Mouse (Mus musculus) regulatory T cell (primary cell): Measurements from ENCODE around the gene Atp5j2.
"Not testable (repeated sequence)": the region's sequence is repeated elsewhere in the genome, so short reads cannot be mapped to it uniquely, and the experiment has no call there.

ENCODE experiments used
- in situ Hi-C: fragments of 300-600 bp; cut with MboI, MseI; formaldehyde crosslinking; loops from one replicate; pipeline ENCODE4 v1.15.1; 2025; ENCODE audit warnings: high pct_unique_total_duplicates

The Atp5j2 gene

DNA sequence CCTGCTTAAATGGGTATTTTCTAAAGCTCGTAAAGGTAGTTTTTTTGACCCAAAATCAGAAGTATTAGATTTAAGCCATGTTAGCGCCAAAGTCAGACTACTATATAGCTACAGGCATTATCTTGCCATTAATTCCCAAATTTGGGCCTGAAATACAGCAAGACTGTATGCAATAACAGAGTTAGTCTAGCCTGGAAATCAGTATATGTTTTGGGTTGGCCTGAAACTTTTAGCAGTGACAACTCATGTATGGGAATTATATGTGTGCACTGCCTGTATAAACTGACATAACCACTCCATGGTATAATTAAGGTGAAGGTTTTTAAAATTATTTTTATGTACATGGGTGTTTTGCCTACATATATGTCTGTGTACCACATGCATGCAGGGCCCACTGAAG is at the start of gene Atp5j2:
Atp5j2 (minus strand) TSS at position 101 of the 400 bp plus-strand sequence.
- in situ Hi-C loops: loop anchor here (5.0 kb wide), 1 partner anchor 40 kb away; the partner anchor contains the start of gene Zfp655

DNA sequence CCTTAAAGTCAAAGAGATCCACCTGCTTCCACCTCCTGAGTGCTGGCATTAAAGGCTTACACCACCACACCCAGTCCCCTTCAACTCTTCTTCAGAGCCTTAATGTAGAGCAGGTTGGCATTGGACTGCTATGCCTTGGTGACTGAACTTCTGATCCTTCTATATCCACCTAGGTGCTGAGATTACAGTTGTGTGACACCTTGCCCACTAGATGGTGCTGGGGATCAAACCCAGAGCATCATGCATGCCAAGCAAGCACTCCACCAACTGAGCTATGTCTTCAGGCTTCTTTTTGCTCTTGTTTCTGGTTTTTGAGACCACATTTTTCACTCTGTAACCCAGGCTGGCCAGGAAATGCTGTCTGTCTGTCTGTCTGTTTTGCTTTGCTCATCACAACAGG is 42.8 kb upstream of the Atp5j2 start:
- in situ Hi-C loops: loop anchor here (5.0 kb wide), 1 partner anchor 42 kb away; the partner anchor contains the start of gene Atp5j2

DNA sequence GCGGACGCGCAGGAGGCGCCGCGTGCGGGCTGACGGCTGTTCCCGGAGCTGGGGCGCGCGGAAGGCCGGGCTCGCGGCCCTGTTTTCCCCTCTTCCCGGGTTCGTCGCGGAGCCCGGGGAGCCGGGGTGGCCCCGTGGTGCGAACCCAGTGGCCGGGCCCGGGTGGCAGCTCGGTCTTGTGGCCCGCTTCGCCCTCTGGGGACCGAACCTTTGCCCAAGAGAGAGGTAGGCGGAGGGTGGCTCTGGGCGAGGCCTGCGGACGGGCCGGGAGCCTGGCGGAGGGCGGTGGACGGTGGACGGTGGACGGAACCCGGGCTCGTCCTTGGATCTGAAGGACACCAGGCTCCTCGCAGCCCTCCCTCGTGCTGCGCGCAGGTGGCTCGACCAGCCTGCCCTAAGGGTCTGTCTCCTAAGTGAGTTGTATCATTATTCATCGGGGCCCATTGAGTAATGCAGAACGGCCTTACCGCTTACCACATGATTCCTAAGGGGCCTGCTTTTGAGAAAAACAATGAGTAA is 40.1 kb upstream of the Atp5j2 start:
- in situ Hi-C loops: loop anchor here (5.0 kb wide), 1 partner anchor 40 kb away; the partner anchor contains the start of gene Atp5j2

DNA sequence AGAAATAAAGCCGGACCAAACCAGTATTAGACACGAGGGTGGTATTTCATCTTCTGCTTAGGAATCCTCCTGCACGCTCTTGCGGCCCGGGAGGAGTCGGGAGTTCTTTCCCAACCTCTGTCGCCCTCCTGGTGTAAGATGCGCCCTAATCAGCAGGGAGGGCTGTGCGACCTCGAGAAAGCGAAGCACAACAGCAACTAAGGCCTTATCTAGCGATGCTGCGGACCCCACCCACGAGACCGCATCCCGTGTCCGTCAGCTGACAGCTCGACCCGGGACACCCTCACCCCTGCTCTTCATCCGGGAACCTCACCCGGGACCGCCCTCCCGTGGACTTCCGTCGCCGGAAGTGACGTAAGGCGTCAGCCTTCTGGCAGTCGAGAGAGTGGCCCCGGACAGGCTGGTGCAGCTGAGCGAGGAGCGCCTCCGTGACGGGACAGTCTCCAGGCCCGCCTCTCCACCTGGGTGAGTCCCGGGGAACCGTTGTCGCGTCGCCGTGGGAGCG is 39.6 kb upstream of the Atp5j2 start, which contains the start of gene Zfp655:
Zfp655 (plus strand) TSS at position 349 of the 505 bp plus-strand sequence.
- in situ Hi-C loops: loop anchor here (5.0 kb wide), 1 partner anchor 39 kb away; the partner anchor contains the start of gene Atp5j2

DNA sequence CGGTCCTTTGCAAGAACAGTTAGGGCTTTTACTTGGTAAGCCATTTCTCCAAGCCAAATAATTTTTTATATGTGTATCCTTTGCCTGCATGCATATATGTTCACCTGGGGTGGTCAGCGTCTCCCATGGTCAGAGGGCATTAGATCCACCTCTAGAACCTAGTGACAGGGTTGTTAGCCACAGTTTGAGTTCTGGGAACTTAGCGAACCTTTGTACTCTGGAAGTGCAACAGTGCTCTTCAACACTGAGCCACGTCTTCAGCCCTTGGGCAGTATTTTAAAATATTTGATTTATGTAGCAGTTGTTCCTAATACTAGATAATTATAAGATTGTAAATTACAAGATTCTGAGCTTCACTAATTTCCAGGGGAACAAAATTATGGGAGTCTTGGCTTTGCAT is 38.8 kb upstream of the Atp5j2 start:
- in situ Hi-C loops: loop anchor here (5.0 kb wide), 1 partner anchor 38 kb away; the partner anchor contains the start of gene Atp5j2

DNA sequence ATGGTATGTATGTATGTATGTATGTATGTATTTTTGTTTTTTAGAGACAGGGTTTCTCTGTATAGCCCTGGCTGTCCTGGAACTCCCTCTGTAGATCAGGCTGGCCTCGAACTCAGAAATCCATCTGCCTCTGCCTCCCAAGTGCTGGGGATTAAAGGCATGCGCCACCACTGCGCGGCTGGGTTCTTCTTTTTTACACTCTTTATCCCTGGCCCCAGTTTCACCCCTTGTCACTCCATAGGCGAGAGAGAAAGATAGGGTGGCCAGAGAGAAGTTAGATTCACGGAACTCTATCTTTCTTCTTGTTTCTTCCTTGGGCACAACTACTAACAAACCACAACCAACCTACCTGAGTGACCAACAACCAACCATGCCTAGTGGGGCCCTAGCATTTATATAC is 37.4 kb upstream of the Atp5j2 start:
- in situ Hi-C loops: not testable (repeated sequence)

DNA sequence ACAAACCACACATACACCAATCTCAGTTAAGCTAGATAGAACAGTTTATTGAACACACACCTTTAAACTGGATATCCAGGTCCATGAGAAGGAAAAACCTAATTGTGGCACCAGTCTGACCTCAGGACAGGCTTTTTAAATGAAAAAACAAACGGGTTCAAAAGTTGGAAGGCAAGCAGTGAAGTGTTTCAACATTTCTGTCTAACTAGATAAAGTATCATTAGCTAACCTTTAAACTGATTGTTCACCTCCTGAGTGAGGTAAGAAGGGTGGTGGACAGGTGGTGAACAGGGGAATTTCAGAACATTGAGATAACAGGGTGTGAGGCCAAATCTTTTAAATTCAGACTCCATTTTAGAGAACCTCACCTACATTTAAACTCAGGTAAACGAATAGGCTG is 34.6 kb upstream of the Atp5j2 start:
- in situ Hi-C loops: no loop called here

DNA sequence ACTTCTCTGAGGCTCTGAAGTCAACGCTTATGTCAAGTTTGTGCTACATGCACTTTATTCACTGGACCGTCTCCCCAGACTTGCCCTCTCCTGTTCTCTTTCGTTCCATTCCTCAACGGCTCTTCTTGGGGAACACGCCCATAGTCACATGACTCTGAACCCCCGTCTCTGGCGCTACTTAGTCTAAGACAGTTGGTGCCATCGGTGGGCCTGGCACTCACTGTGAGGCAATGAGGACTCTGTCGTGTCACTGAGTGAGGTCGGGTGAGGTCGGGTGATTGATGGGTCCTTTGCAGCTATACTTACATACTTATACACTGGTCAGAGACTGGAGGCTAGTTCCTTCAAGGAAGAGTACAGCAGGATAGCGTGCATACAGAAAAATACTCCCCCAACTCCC is 31.5 kb upstream of the Atp5j2 start:
- in situ Hi-C loops: loop anchor here (25.0 kb wide), 1 partner anchor 1564 kb away; the partner anchor contains the start of gene Usp12

DNA sequence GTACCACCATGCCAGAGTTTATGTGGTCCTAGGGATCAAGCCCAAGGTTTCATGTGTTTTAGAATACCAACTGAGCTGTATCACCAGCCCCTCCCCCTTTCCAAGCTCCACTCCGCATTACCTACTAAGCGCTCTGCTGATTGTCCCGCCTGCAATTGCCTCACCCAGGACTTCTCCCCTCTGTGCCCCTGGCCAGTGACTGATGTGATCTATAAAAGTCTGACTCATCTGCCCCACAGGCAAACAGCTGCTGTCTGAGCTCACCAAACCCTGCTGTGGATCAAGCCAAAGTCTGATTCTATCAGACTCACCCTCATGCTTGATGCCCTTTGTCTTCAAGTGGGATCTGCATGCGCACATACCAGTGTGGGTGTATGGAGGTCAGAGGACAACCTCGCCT is 31.0 kb upstream of the Atp5j2 start:
- in situ Hi-C loops: loop anchor here (25.0 kb wide), 1 partner anchor 1564 kb away; the partner anchor contains the start of gene Usp12

DNA sequence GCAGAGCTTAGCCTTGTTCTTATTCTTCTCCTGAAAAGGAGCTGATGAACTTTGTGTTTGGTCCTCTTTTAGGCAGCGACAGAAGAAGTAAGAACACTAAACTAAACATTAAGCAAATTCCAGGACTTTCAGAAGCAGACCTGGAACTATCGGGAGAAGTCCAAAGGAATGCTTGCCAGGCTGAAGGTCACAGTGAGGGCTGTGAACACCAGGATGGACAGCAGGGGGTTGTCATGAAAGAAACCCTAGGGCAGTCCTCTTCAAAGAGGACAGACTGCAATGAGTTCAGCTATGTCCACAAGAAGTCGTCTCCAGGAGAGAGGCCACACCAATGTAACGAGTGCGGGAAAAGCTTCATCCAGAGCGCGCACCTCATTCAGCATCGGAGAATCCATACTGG is 28.1 kb upstream of the Atp5j2 start:
- in situ Hi-C loops: loop anchor here (25.0 kb wide), 1 partner anchor 1567 kb away; the partner anchor contains the start of gene Usp12

DNA sequence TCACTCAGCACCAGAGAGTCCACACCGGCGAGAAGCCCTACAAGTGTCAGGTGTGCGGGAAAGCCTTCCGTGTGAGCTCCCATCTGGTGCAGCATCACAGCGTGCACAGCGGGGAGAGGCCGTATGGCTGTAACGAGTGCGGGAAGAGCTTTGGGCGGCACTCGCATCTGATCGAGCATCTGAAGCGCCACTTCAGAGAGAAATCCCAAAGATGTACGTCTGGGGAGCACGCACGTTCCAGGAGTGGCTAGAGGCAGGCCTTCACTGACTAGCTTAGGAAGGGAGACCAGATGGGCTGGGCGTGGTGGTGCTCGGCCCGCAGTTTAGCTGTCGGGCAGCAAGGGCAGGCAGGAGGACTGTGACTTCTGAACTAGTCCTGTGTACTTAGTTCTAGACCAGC is 26.8 kb upstream of the Atp5j2 start:
- in situ Hi-C loops: loop anchor here (25.0 kb wide), 1 partner anchor 1569 kb away; the partner anchor contains the start of gene Usp12

DNA sequence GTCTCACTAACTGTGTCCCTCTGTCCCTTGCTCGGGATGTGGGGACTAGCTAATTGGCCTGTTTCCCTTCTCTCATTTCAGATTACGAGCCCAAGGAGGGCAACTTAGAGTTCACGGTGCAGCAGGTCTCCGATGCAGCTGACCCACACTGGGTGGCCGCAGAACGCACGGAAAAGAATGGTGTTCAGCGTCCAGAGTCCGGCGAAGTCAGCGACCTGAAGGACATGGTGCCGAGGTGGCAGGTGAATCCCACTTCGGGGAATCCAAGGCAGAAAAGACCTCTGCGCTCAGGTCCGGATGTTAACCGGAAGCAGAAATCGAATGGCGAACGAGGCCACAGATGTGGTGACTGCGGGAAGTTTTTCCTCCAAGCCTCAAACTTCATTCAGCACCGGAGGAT is 26.3 kb upstream of the Atp5j2 start:
- in situ Hi-C loops: loop anchor here (25.0 kb wide), 1 partner anchor 1569 kb away; the partner anchor contains the start of gene Usp12

DNA sequence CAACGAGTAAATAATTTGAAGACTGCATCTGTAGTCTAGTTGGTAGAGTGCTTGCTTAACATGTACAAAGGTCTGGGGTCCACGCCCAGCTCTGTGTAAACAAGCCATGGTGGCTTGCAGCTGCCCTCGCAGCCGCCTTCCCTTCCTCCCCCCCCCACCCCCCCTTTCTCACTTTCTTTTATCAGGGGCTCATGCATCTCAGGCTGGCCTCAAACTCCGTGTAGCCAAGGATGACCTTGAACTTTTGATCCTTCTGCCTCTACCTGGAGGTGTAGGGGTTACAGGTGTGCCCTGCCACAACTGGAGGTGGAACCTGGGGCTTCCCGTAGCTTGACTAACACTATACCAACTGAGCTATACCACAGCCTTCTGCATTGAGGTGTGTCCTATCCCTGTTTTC is 25.9 kb upstream of the Atp5j2 start:
- in situ Hi-C loops: loop anchor here (25.0 kb wide), 1 partner anchor 1570 kb away; the partner anchor contains the start of gene Usp12

DNA sequence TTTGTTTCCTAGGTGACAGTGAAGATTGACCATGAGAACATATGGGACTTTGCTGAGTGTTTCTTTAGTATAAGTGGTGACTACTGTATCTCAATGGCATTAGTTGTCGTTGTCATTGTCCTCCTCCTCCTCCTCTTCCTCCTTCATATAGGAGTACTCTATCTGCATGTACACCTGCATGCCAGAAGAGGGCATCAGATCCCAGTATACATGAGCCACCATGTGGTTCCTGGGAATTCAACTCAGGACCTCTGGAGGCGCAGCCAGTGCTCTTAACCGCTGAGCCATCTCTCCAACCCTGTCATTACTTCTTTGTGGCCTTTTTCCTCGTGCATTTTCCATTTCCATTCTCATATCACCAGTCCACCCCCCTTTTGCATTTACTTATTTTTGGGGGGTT is 22.8 kb upstream of the Atp5j2 start:
- in situ Hi-C loops: loop anchor here (25.0 kb wide), 1 partner anchor 1573 kb away; the partner anchor contains the start of gene Usp12

DNA sequence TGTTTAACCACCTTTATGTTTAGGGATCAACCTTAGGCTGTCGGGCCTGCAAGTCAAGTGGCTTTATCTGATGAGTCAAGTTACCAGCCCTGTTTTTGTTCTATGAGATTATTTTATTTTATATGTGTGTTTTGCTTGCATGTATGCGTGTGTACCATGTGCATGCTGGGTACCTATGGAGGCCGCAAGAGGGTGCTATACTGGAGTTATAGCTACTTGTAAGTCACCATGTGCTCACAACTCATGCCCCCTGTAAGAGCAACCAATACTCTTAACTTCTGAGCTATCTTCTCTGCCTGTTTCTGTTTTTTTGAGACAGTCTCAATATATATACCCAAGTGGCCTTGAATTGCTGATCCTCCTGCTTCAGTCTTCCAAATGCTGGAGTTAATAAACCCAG is 21.6 kb upstream of the Atp5j2 start:
- in situ Hi-C loops: loop anchor here (25.0 kb wide), 1 partner anchor 1574 kb away; the partner anchor contains the start of gene Usp12

DNA sequence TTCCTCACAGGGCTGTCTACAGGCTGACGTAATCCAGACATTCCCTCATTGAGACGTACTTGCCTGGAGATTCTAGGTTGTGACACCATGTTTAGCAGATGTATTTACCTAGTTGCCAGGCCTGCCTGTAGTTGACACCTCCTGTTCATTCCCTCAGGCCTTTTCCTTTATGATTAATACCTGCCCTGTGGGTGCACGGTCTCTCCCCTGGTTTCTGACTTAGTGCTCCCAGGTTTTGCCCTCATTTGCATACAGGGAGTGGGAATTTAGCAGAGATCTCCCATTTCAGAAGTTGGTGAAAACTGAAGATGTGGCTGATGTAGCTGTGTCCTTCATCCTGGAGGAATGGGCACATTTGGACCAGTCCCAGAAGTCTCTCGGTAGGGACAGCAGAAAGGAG is 20.4 kb upstream of the Atp5j2 start:
- in situ Hi-C loops: loop anchor here (25.0 kb wide), 1 partner anchor 1575 kb away; the partner anchor contains the start of gene Usp12

DNA sequence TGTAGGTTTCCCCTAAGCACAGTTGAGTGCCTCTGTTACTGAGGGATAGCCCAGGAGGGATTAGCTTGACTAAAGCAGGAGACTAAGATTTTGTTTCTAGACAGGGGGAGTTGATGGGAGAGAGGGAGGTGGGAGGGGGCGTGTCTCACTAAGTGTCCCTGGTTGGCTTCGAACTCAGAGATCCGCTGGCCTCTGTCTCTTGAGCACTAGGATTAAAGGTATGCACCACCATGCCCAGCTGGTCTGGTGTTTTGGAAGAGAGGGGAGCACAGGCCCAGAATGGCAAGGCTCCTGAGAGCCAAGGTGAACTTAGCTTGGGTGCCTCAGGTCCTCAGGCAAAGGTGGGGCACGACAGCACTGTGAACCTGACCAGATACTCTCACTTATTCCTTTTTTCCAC is 19.5 kb upstream of the Atp5j2 start:
- in situ Hi-C loops: loop anchor here (25.0 kb wide), 1 partner anchor 1576 kb away; the partner anchor contains the start of gene Usp12

DNA sequence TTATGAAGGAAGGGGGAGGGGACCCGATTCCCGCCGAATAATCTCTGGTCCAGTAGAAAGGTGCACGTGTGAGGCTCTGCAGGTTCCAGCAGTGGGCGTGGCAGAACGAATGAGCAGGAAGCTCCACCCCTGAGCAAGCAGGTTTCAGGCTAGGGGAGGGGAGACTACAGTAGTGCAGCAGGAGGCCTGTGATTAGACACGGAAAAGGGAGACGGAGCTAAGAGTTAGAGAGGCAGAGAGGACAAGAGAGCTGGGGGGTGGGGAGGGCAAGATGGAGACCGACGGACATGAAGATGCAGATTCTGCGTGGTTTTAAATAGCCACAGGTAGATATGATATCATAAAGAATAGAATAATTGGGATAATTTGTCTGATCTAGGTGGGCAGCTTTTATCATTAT is 16.5 kb upstream of the Atp5j2 start:
- in situ Hi-C loops: loop anchor here (25.0 kb wide), 1 partner anchor 1579 kb away; the partner anchor contains the start of gene Usp12

DNA sequence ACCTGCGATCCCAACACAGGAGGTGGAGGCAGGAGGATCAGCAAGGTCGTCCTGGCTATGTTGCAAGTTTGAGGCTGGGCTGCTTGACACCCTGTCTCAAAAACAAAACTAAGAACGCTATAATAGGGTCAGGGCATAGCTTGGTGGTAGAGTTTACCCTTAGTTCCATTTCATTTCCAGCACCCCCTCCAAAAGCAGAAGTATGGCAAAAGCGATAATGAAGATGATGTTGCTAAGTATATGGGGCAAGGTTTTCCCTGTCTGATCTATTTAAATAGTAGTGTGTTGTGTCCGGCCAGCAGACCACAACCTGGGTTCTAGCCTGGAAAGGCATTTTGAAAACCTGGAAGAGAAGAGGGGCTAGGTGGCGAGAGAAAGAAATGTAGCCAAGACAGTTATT is 16.1 kb upstream of the Atp5j2 start:
- in situ Hi-C loops: loop anchor here (25.0 kb wide), 1 partner anchor 1579 kb away; the partner anchor contains the start of gene Usp12

DNA sequence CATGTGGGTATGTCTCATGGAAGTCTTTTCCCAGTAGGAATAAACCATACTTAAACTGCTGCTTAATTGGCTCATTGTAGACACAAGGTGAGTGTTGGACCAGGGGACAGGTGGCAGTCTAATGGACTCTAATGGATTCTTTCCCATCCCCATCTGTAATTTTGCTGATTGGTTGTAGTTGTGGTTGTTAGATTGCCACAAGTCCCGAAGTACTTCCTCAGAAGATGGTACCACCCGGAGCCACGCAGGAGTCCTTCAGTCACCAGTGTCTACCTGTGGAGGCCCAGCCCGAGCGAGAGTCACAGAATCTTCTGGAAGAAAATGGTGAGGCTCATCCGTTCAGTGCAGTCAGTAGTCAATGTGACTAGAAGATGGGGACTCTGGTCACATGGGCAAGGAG is 15.5 kb upstream of the Atp5j2 start:
- in situ Hi-C loops: loop anchor here (25.0 kb wide), 1 partner anchor 1580 kb away; the partner anchor contains the start of gene Usp12

DNA sequence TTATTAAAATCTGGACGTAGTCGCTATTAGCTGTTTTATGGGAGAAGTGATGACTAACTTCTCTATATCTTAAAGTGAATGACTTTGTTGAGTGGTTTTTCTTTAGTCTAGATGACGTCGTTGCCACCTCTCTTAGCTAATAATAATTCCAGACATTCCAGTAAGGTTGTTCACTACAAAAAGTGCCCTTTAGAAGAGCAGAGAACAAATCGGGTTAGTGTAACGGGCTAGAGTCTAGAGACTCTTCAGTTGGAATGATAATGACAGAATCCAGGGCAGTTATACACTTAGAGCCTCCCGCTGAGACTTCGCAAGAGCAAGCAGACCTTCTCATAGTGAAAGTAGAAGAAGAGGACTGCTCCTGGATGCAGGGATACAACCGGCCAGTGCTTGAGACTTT is 13.2 kb upstream of the Atp5j2 start:
- in situ Hi-C loops: loop anchor here (25.0 kb wide), 1 partner anchor 1582 kb away; the partner anchor contains the start of gene Usp12
